Mouse (Mus musculus): Measurements from ENCODE around the gene Zfp541.

- TF ChIP-seq CTCF (IDR thresholded peaks at IDR 0.05; ENCODE audit: borderline replicate concordance, extremely low read depth, insufficient read depth, insufficient read length) = no peak
- no peak for TF ChIP-seq POLR2A (IDR thresholded peaks at IDR 0.05; ENCODE audit: borderline replicate concordance, extremely low read depth, insufficient read depth, insufficient read length, poor library complexity, severe bottlenecking)
Measured at GRCm38 (mm10) chr7:16041208-16041607, 20.4 kb upstream of the Zfp541 start.

Data from brain, embryonic 14.5 days (tissue).